Mouse (Mus musculus): Measurements from ENCODE around the gene Pgc. TPM values are rescaled to one million over a fixed set of nuclear protein-coding genes. Genes with fewer than 3 reads are reported as not detected.
A peak's percentile ranks its signal among the peaks of the same experiment; 100 is the strongest.

Pgc gene
- total and polyA plus RNA-seq, 2 experiments from 2014 or later: 0.14 to 0.21 TPM

DNA sequence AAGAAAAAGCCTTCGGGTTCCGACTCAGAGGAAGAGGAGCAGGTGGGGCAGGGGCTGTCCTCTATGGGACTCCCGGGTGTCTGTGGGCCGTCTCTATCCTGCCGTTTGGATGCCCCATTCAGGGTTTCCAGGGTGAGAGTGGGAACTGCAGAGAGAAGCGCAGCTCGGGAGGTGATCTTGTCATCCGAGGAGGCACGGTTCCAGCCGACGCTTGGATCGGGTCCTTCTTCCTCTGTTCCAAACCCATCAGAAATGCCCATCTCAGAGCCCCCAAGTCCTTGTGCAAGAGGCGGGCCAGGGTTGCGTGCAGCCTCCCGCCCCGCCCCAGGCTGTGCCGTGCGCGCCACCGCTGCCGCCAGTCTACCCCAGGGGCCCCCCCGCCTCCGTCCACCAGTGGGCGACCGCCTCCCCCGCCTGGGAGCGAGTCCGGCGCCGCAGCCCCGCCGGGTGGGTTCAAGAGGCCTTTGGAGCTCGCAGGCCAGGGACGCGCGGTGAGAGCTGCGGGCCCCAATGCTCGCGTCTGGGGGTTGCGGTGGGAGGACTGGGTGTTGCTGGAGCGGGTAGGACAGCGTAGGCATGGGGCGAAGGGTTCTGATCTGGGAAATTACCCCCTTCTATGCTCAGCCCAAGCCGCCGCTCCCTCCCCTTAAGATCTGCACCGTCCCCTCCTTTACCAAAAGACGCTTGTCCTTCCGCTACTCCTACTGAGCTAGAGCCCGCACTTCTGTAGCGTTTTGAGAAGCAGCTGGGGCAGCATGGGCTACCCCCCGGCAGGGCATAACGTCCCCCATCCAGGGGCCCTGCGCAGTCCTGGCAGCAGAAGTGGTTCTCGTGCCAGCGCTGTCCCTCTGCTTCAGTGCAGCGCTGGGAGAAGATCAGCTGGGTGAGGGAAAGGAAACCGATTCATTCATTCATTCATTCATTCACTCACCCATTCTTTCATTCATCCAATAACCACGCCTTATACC lies 37.8 kb upstream of the Pgc start, which contains the start of gene Frs3:
TSS of gene Frs3 (plus strand) at position 423 of the 968 bp plus-strand sequence.
- H3K9me3 ChIP-seq (ENCODE audit: low read length): no peaks in the 10 kb centered on the region
- peaks cover 8% of the 10 kb centered on the region; the same call in 1 of the 2 replicates for H3K36me3 ChIP-seq (ENCODE audit: insufficient read depth, low read length)
- no peak for TF ChIP-seq CTCF (IDR thresholded peaks at IDR 0.05; ENCODE audit: low read depth)
- DNase-seq (ENCODE audit: low spot score) (peak; percentile 87), ATAC-seq (peak; percentile 70)
- no peaks in the 10 kb centered on the region for H3K27me3 ChIP-seq (ENCODE audit: insufficient read depth, low read length)
- peak within 1 kb of the TSS; percentile 84 for H3K9ac ChIP-seq (replicated peaks; ENCODE audit: low read length)
- H3K27ac ChIP-seq: peak within 1 kb of the TSS; percentile 87
- H3K4me3 ChIP-seq (ENCODE audit: low read length): peak within 1 kb of the TSS; percentile 58
- H3K4me1 ChIP-seq (ENCODE audit: insufficient read depth, low read length): peaks cover 14% of the 10 kb centered on the region
- peak within 1 kb of the TSS; percentile 92 for H3K4me2 ChIP-seq (ENCODE audit: low read depth, low read length)
- under 1% methylated on average over 58 of the region's 58 CpGs for WGBS

DNA sequence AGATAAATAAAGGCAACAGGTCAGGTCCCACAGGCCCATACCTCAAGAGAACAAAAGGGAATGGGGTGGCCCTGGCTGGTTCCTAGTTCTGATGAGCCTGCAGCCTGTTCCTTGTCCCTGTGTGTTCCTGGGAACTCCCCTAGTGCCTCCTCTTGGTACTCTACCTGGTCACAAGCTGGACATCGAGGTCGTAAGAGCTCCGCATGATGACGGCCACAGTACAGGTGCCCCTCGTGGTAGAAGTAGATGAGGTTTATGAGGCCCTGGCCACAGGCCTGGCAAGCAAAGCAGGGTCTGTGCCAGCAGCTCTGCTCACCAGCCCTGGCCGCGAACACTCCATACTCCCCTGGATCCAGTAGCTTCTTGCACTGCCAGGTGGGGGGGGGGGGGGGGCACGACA lies 36.7 kb upstream of the Pgc start:
- DNase-seq (ENCODE audit: low spot score): no peak
- no peaks in the 10 kb centered on the region for H3K9me3 ChIP-seq (ENCODE audit: low read length)
- no peaks in the 10 kb centered on the region for H3K27me3 ChIP-seq (ENCODE audit: insufficient read depth, low read length)
- H3K4me1 ChIP-seq (ENCODE audit: insufficient read depth, low read length): peaks cover 18% of the 10 kb centered on the region
- WGBS: 76% methylated on average over 8 of the region's 8 CpGs
- peaks cover 8% of the 10 kb centered on the region; the same call in 1 of the 2 replicates for H3K36me3 ChIP-seq (ENCODE audit: insufficient read depth, low read length)
- no peak for ATAC-seq
- peak overlapping the region; percentile 92 for H3K4me2 ChIP-seq (ENCODE audit: low read depth, low read length)
- H3K9ac ChIP-seq (replicated peaks; ENCODE audit: low read length): peak overlapping the region; percentile 84; the same call in 1 of the 2 replicates
- TF ChIP-seq CTCF (IDR thresholded peaks at IDR 0.05; ENCODE audit: low read depth): no peak
- H3K27ac ChIP-seq: no peak overlapping the region
- peak overlapping the region; percentile 58; the same call in 1 of the 2 replicates for H3K4me3 ChIP-seq (ENCODE audit: low read length)

DNA sequence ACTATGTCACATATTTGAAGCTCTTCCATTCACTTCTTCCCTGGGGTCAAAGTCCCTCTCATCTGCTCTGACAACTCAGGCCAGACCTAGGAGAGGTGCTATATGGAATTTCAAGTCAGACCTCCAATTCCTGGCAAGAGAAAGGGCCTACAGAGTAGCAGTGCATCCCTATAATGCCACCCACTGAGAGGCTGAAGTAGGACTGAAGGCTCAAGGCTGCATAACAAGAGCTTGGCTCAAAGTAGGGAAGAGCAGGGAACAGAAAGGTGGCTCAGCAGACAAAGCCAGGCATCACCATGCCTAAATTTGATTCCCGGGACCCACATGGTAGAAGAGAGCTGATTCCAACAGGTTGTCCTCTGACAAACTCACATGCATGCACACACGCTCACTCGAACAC lies 35.0 kb upstream of the Pgc start:
- no peaks in the 10 kb centered on the region for H3K9me3 ChIP-seq (ENCODE audit: low read length)
- no peak overlapping the region for H3K9ac ChIP-seq (replicated peaks; ENCODE audit: low read length)
- TF ChIP-seq CTCF (IDR thresholded peaks at IDR 0.05; ENCODE audit: low read depth): no peak
- no peaks in the 10 kb centered on the region for H3K27me3 ChIP-seq (ENCODE audit: insufficient read depth, low read length)
- no peaks in the 10 kb centered on the region for H3K36me3 ChIP-seq (ENCODE audit: insufficient read depth, low read length)
- no peak for ATAC-seq
- WGBS: 81% methylated on average over 3 of the region's 3 CpGs
- H3K4me3 ChIP-seq (ENCODE audit: low read length): no peak overlapping the region
- no peak overlapping the region for H3K4me2 ChIP-seq (ENCODE audit: low read depth, low read length)
- peaks cover 18% of the 10 kb centered on the region for H3K4me1 ChIP-seq (ENCODE audit: insufficient read depth, low read length)
- no peak overlapping the region for H3K27ac ChIP-seq
- no peak for DNase-seq (ENCODE audit: low spot score)

DNA sequence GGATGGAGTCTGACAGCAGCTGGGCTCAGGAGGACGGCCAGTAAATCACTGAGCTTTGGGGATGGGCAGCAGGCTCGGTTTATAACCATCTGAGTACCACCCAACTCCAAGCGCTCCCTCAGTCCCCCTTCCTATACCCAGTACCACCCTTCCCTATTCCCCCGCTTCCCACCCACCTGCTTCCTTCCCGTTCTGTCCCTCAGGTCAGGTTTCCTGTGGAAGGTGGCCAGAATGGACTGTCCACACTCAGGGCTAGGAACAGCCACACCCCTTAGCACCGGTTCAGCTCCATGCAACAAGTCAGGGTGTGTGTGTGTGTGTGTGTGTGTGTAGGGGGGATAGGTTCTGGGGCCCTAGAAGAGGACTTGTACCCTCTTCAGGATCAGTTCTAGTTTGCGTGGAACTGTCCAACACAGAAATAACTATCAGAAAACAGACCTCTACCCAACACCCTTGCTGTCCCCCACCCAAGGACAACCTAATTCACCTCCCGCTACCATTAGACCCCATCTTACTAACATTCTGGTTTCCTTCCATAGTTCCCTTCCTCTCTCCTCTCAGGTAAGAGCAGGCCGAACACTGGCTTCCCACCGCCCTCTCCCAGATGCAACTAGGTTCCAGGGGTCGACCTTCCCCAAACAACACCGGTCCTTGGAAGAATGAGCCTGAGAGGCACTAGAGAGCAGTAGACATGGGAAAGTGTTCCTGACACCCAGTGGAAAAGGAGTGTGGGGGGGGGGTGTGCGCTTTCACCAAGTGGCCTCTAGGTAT lies 32.8 kb upstream of the Pgc start:
- Histone ChIP-seq H3K9me3 (ENCODE audit: low read length) (no peaks in the 10 kb centered on the region), H3K27me3 (ENCODE audit: insufficient read depth, low read length) (no peaks in the 10 kb centered on the region), H3K4me1 (ENCODE audit: insufficient read depth, low read length) (peaks cover 11% of the 10 kb centered on the region; the same call in 1 of the 2 replicates), H3K4me3 (ENCODE audit: low read length) (peak overlapping the region; percentile 57), H3K36me3 (ENCODE audit: insufficient read depth, low read length) (peaks cover under 1% of the 10 kb centered on the region; the same call in 1 of the 2 replicates), H3K9ac (replicated peaks; ENCODE audit: low read length) (peak overlapping the region; percentile 75), H3K27ac (peak overlapping the region; percentile 84), H3K4me2 (ENCODE audit: low read depth, low read length) (peak overlapping the region; percentile 84)
- DNase-seq (ENCODE audit: low spot score) (no peak), ATAC-seq (peak; percentile 0; the same call in 1 of the 2 replicates)
- WGBS: 33% methylated on average over 13 of the region's 13 CpGs
- no peak; the same call in 1 of the 2 replicates for TF ChIP-seq CTCF (IDR thresholded peaks at IDR 0.05; ENCODE audit: low read depth)

DNA sequence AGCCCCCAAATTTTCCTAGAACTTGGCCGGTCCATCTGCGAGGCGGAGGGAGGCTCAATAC lies 32.4 kb upstream of the Pgc start, which contains the start of gene Gm21981:
TSS of gene Gm21981 (minus strand) at position 14 of the 61 bp plus-strand sequence.
- TF ChIP-seq CTCF (IDR thresholded peaks at IDR 0.05; ENCODE audit: low read depth): 0 out of 2 replicates have a peak, but pooled peaks have one; percentile 24
- Histone ChIP-seq H3K9me3 (ENCODE audit: low read length) (no peaks in the 10 kb centered on the region), H3K4me2 (ENCODE audit: low read depth, low read length) (peak within 1 kb of the TSS; percentile 84), H3K27me3 (ENCODE audit: insufficient read depth, low read length) (no peaks in the 10 kb centered on the region), H3K36me3 (ENCODE audit: insufficient read depth, low read length) (peaks cover 4% of the 10 kb centered on the region; the same call in 1 of the 2 replicates), H3K9ac (replicated peaks; ENCODE audit: low read length) (peak within 1 kb of the TSS; percentile 75), H3K4me3 (ENCODE audit: low read length) (peak within 1 kb of the TSS; percentile 57), H3K4me1 (ENCODE audit: insufficient read depth, low read length) (peaks cover 11% of the 10 kb centered on the region; the same call in 1 of the 2 replicates), H3K27ac (peak within 1 kb of the TSS; percentile 84)
- ATAC-seq (no peak), DNase-seq (ENCODE audit: low spot score) (no peak)
- 3% methylated on average over 3 of the region's 3 CpGs for WGBS

DNA sequence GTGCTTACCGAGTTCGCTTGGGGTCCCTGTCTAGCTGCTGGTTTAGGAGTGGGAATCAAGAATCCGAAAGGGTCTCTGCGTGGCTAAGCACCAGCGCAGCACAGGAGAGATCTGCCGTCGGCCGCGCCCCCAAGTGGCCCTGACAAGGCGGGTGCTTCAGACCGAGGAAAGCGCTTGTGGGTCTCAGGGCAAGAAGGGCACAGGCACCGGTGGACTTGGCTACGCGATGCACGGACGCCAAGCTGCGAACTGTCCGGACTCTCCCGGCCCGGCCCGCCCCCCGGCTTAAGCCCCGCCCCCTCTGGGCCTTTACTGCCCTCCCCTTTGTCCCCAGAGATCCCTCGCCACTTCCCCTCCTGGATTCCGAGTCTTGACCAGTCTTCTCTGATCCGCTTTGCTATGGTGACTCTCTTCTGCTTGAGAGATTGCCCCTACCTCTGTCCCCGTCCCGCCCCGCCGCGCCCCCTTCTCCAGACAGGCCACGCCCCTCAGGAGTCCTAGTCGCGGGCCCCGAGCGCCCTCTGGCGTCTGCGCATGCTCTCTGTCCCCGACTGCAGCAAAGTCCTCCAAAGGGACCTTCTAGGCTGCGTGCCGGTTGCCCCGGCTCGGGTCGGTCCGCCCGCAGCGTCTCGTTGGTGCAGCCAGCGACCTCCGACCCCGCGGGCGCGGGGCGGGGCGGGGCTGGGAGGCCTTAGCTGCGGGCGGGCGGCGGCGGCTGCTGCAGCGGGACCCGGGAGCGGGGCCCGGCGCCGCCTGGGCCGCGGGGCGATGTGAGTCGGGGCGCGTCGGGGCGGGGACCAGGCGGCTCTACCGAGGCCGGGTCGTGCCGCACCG lies 31.9 kb upstream of the Pgc start, which contains the start of gene Prickle4:
TSS of gene Prickle4 (minus strand) at position 234 of the 834 bp plus-strand sequence.
- Histone ChIP-seq H3K4me2 (ENCODE audit: low read depth, low read length) (peak within 1 kb of the TSS; percentile 84), H3K4me3 (ENCODE audit: low read length) (peak within 1 kb of the TSS; percentile 57), H3K9me3 (ENCODE audit: low read length) (no peaks in the 10 kb centered on the region), H3K9ac (replicated peaks; ENCODE audit: low read length) (peak within 1 kb of the TSS; percentile 75), H3K27me3 (ENCODE audit: insufficient read depth, low read length) (no peaks in the 10 kb centered on the region), H3K4me1 (ENCODE audit: insufficient read depth, low read length) (peaks cover 9% of the 10 kb centered on the region; the same call in 1 of the 2 replicates), H3K27ac (peak within 1 kb of the TSS; percentile 84), H3K36me3 (ENCODE audit: insufficient read depth, low read length) (peaks cover 8% of the 10 kb centered on the region; the same call in 1 of the 2 replicates)
- peak; percentile 76 for TF ChIP-seq CTCF (IDR thresholded peaks at IDR 0.05; ENCODE audit: low read depth)
- ATAC-seq (peak; percentile 96), DNase-seq (ENCODE audit: low spot score) (peak; percentile 98)
- 1% methylated on average over 68 of the region's 82 CpGs for WGBS
